Mouse (Mus musculus) heart, adult 2 months (tissue): ENCODE measurements around the gene Akap8.

ENCODE experiments used
- CTCF ChIP-seq: fragments of 200-600 bp; IDR thresholded peaks from 2 replicates; pipeline ENCODE4 v1.8.1; 2022; ENCODE audit warnings: antibody characterized with exemption, mild to moderate bottlenecking, moderate library complexity
- EP300 ChIP-seq: fragments of 200-500 bp; IDR thresholded peaks from 2 replicates; pipeline ENCODE4 v1.6.1; 2011; ENCODE audit warnings: low read depth, low read length, control low read depth; ENCODE audit not compliant: insufficient read depth
- POLR2A ChIP-seq: fragments of 200-500 bp; IDR thresholded peaks from 2 replicates; pipeline ENCODE4 v1.6.1; 2011; ENCODE audit warnings: mild to moderate bottlenecking, low read depth, low read length, control low read depth; ENCODE audit not compliant: insufficient read depth

GRCm38 (mm10) chr17:32317032-32317431 lies 4.0 kb downstream of the Akap8 start:
- TF ChIP-seq CTCF (no peak), POLR2A (no peak), EP300 (no peak)
